Comparison of ENCODE assay signal across 9 mouse cellular contexts in the genomic region with DNA sequence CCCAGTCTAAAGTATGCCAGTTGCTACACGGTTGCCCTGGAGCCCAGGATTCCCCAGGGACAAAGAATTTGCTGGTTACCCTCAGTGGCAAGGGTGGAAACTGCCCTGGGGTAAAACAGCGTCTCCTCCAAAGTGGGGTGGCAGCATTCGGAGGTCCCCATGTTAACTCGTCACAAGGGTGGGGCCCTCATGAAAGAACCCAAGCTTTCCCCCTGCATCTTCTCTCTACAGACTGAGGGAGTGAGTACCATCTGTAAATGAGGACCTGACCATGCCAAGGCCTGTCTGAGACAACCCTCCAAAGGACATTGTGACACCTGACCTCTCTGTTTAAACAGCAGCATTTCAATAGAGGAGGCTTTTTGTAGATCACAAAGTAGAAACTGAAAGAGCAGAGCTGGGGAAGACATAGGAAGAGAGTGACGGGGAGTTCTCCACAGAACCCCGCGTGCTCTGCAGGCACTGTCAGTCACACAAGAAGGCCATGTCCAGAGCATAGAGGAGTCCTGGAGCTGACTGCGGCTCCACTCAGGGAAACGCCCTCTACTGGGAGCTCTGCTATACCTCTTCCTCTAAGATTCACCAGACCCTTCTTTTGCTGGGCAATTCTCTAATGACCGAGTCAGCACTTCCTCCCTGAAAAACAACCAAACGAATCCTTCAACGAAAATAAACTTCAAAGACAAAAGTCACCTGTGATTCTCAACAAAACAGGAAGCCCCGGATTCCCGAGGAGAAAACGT. TPM values are rescaled to one million over a fixed set of nuclear protein-coding genes. Genes with fewer than 3 reads are reported as not detected.
DNase-seq lines count a peak whose midpoint lies in the region; ATAC-seq and TF ChIP-seq lines count a peak whose summit lies in the region.
"Had no signal": no experiment of that assay in that cellular context is flagged by ENCODE, and none has a peak within 500 bp of the region (broad histone marks: within the 10 kb centered on the region; RNA-seq: fewer than 3 reads in every experiment).

No protein-coding gene starts in this region.

- no peak overlapping the region for H3K9ac ChIP-seq in heart, postnatal 0 days (replicated peaks; ENCODE audit: low read depth, low read length)
- no peak overlapping the region for H3K9ac ChIP-seq in heart, embryonic 12.5 days
- no peak overlapping the region for H3K9ac ChIP-seq in hindbrain, embryonic 14.5 days
- no peak overlapping the region for H3K9ac ChIP-seq in intestine, embryonic 16.5 days (ENCODE audit: low read depth, low read length)
- H3K9ac ChIP-seq: limb, embryonic 13.5 days had no signal

- 39% methylated on average over 15 of the region's 15 CpGs for WGBS in heart, postnatal 0 days
- 35% methylated on average over 15 of the region's 15 CpGs for WGBS in heart, embryonic 12.5 days
- 28% methylated on average over 15 of the region's 15 CpGs for WGBS in hindbrain, embryonic 14.5 days
- 37% methylated on average over 15 of the region's 15 CpGs for WGBS in intestine, embryonic 16.5 days

- no peaks in the 10 kb centered on the region for H3K36me3 ChIP-seq in heart, postnatal 0 days (replicated peaks; ENCODE audit: control insufficient read depth, insufficient read depth, low read length)
- H3K36me3 ChIP-seq in heart, embryonic 12.5 days = no peaks in the 10 kb centered on the region
- no peaks in the 10 kb centered on the region for H3K36me3 ChIP-seq in hindbrain, embryonic 14.5 days (replicated peaks; ENCODE audit: control insufficient read depth, insufficient read depth)
- no peaks in the 10 kb centered on the region for H3K36me3 ChIP-seq in intestine, embryonic 16.5 days (ENCODE audit: control insufficient read depth, insufficient read depth, low read length)
- H3K36me3 ChIP-seq: limb, embryonic 13.5 days had no signal

- TF ChIP-seq EP300 in heart, postnatal 0 days (IDR thresholded peaks at IDR 0.05; ENCODE audit: low read depth) = no peak

- DNase-seq in heart, postnatal 0 days (ENCODE audit: low spot score) = no peak
- DNase-seq in A20 (ENCODE audit: low read depth, low spot score) = peak; percentile 58
- peak; percentile 58 for DNase-seq in adrenal gland, postnatal 14 days
- DNase-seq in hindbrain, embryonic 14.5 days (ENCODE audit: low spot score) = peak; percentile 24
- no peak for DNase-seq in ovary, postnatal 14 days (ENCODE audit: low spot score)

- H3K4me2 ChIP-seq in heart, postnatal 0 days (ENCODE audit: low read depth, low read length) = 0 out of 2 replicates have a peak overlapping the region, but pooled peaks have one; percentile 18
- no peak overlapping the region for H3K4me2 ChIP-seq in heart, embryonic 12.5 days
- no peak overlapping the region for H3K4me2 ChIP-seq in hindbrain, embryonic 14.5 days (replicated peaks)
- H3K4me2 ChIP-seq in intestine, embryonic 16.5 days (ENCODE audit: low read depth, low read length) = no peak overlapping the region
- H3K4me2 ChIP-seq: limb, embryonic 13.5 days had no signal

- H3K27me3 ChIP-seq in heart, postnatal 0 days (ENCODE audit: control insufficient read depth, insufficient read depth, low read length) = no peaks in the 10 kb centered on the region
- H3K27me3 ChIP-seq in heart, embryonic 12.5 days (replicated peaks) = 0 out of 2 replicates have a peak, but pooled peaks cover 5% of the 10 kb centered on the region
- H3K27me3 ChIP-seq in hindbrain, embryonic 14.5 days (ENCODE audit: control insufficient read depth, insufficient read depth, low read length) = no peaks in the 10 kb centered on the region
- H3K27me3 ChIP-seq in intestine, embryonic 16.5 days (replicated peaks; ENCODE audit: control insufficient read depth, insufficient read depth, low read length) = no peaks in the 10 kb centered on the region

- H3K4me1 ChIP-seq in heart, postnatal 0 days (ENCODE audit: control insufficient read depth, insufficient read depth) = no peaks in the 10 kb centered on the region
- peaks cover 3% of the 10 kb centered on the region for H3K4me1 ChIP-seq in heart, embryonic 12.5 days (replicated peaks)
- H3K4me1 ChIP-seq in hindbrain, embryonic 14.5 days (replicated peaks; ENCODE audit: control insufficient read depth, insufficient read depth, low read length) = peaks cover 8% of the 10 kb centered on the region
- no peaks in the 10 kb centered on the region for H3K4me1 ChIP-seq in intestine, embryonic 16.5 days (ENCODE audit: control insufficient read depth, insufficient read depth, low read length)
- H3K4me1 ChIP-seq: limb, embryonic 13.5 days had no signal

- H3K27ac ChIP-seq in heart, postnatal 0 days (ENCODE audit: low read depth) = no peak overlapping the region
- H3K27ac ChIP-seq in heart, embryonic 12.5 days (ENCODE audit: poor library complexity, severe bottlenecking) = no peak overlapping the region
- 0 out of 2 replicates have a peak overlapping the region, but pooled peaks have one; percentile 43 for H3K27ac ChIP-seq in hindbrain, embryonic 14.5 days
- H3K27ac ChIP-seq in intestine, embryonic 16.5 days (ENCODE audit: low read length) = no peak overlapping the region
- H3K27ac ChIP-seq: limb, embryonic 13.5 days had no signal

- H3K4me3 ChIP-seq in heart, postnatal 0 days (ENCODE audit: low read depth, low read length) = no peak overlapping the region
- H3K4me3 ChIP-seq in heart, embryonic 12.5 days = no peak overlapping the region
- no peak overlapping the region for H3K4me3 ChIP-seq in hindbrain, embryonic 14.5 days (replicated peaks; ENCODE audit: low read length)
- H3K4me3 ChIP-seq in intestine, embryonic 16.5 days (ENCODE audit: low read length) = no peak overlapping the region
- H3K4me3 ChIP-seq: limb, embryonic 13.5 days had no signal

- TF ChIP-seq CTCF in heart, postnatal 0 days (IDR thresholded peaks at IDR 0.05; ENCODE audit: low read depth) = peak; percentile 37

- no peaks in the 10 kb centered on the region for H3K9me3 ChIP-seq in heart, postnatal 0 days (replicated peaks; ENCODE audit: control insufficient read depth, low read length)
- no peaks in the 10 kb centered on the region for H3K9me3 ChIP-seq in heart, embryonic 12.5 days (replicated peaks)
- H3K9me3 ChIP-seq in hindbrain, embryonic 14.5 days (ENCODE audit: control insufficient read depth, low read length) = no peaks in the 10 kb centered on the region
- no peaks in the 10 kb centered on the region for H3K9me3 ChIP-seq in intestine, embryonic 16.5 days (ENCODE audit: control insufficient read depth, low read length)
- H3K9me3 ChIP-seq: limb, embryonic 13.5 days had no signal

- ATAC-seq in heart, postnatal 0 days (ENCODE audit: insufficient read depth, low read depth) = no peak
- no peak for ATAC-seq in heart, embryonic 12.5 days (ENCODE audit: insufficient number of reproducible peaks, low FRiP score)
- no peak for ATAC-seq in hindbrain, embryonic 14.5 days (ENCODE audit: low FRiP score)
- ATAC-seq in megakaryocyte-erythroid progenitor cell, adult 5-6 weeks (replicated peaks; ENCODE audit: low FRiP score, low TSS enrichment, poor library complexity, severe bottlenecking) = peak; percentile 89
- ATAC-seq in intestine, embryonic 16.5 days = no peak

RNA-seq across cellular contexts. Expression of a gene that starts 49.3 kb away (rescaled TPM):
- 22.2 and 36.3 TPM in 2 replicates for total RNA-seq in heart, postnatal 0 days (2014; rRNA removed; ENCODE audit: low replicate concordance)
- polyA plus RNA-seq in heart, postnatal 0 days (2015; fragmentation: Nextera tagmentation; extraction: Ambion mirVana) = 7.7 and 7.8 TPM in 2 replicates
- polyA plus RNA-seq in heart, embryonic 12.5 days (2016; fragmentation: Nextera tagmentation; extraction: Ambion mirVana) = 24.1 and 25.1 TPM in 2 replicates
- total RNA-seq in adrenal gland, postnatal 14 days (2021) = 17.3 and 18.9 TPM in 2 replicates
- polyA plus RNA-seq in hindbrain, embryonic 14.5 days (2014; fragmentation: Nextera tagmentation; extraction: Ambion mirVana) = 77.3 and 95.0 TPM in 2 replicates
- total RNA-seq in megakaryocyte-erythroid progenitor cell, adult 5-6 weeks (2014; fragmentation: Nextera tagmentation) = 46.7 and 50.6 TPM in 2 replicates
- total RNA-seq in megakaryocyte-erythroid progenitor cell, adult 5-6 weeks (2017) = 19.3 and 32.4 TPM in 2 replicates
- 13.2 and 15.5 TPM in 2 replicates for polyA plus RNA-seq in intestine, embryonic 16.5 days (2015; fragmentation: Nextera tagmentation; extraction: Ambion mirVana)

Comparison
In these comparisons a context has a peak if more than half of its experiments do, and no peak if none do; other contexts are left out.
1. DNase-seq: peak in A20 (single experiment), adrenal gland, postnatal 14 days (single experiment) and hindbrain, embryonic 14.5 days (single experiment); none in heart, postnatal 0 days (single experiment) and ovary, postnatal 14 days (single experiment).